Mouse (Mus musculus) large intestine, adult 2 months (tissue): ENCODE results near the gene Rnf169. TPM values are rescaled to one million over a fixed set of nuclear protein-coding genes. Genes with fewer than 3 reads are reported as not detected.
"Not testable (repeated sequence)": the region's sequence is repeated elsewhere in the genome, so short reads cannot be mapped to it uniquely, and the experiment has no call there.

Experiments
- DNase-seq: peaks from one replicate; pipeline ENCODE4 v3.0.0-alpha.2; 2012; ENCODE audit warnings: low read depth, low spot score
- WGBS: fragments of 180-500 bp; shearing (Covaris S2); methylation state at CpG from one replicate; pipeline ENCODE4 v1.1.7; 2018; 5-methylcytosine and 5-hydroxymethylcytosine counted together
- polyA plus RNA-seq: library from polyadenylated mRNA; depleted of rRNA; stranded (reverse); fragments of >200 nt; gene quantifications from 2 replicates; pipeline ENCODE4 v1.2.3, GENCODE M21; 2012

Gene Rnf169
- polyA plus RNA-seq, 1 experiment, result 2.7 TPM

DNA sequence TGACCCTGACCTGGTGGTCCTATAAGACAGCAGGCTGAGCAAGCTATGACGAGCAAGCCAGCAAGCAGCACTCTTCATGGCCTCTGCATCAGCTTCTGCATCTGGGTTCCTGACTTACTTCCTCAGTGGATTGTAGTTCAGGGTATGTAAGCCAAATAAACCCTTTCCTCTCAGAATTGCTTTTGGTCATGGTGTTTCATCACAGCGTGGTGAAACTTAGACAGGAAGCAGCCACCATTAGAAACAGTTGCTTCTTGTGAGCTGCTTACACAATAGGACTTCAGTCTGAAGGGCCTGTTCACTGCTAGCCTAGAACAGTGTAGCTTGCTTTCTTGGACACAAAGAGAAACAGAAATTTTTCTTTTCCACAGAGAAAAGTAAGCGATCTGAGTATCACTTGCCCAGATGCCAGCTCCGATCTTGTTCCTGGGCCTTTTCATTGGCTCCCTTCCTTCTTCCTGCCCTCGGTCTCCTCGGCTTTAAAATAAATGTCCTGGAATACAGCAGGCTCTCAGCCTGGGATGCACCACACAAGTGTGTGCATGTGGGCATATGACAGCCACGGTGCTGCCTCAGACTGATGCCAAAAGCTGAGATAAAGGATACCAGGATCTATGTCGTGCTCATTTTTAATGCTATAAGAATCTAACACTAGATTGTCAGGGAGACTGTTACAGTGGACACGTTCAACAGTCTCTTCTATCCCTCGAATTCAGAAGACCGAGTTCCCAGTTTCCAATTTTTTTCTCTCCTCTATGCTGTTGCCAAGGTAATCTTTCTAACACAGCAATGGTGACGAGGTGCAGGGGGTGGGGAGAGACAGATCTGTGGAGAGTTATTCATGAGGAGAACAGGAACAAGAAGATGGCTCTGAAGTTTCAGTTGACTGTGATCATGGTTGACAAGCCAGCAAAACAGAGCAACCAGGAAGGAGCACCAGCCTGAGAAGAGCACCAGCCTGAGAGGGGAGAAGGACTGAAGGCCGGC lies 2.3 kb upstream of the Rnf169 start:
- 84% methylated on average over 13 of the region's 13 CpGs for WGBS
- no peak for DNase-seq

DNA sequence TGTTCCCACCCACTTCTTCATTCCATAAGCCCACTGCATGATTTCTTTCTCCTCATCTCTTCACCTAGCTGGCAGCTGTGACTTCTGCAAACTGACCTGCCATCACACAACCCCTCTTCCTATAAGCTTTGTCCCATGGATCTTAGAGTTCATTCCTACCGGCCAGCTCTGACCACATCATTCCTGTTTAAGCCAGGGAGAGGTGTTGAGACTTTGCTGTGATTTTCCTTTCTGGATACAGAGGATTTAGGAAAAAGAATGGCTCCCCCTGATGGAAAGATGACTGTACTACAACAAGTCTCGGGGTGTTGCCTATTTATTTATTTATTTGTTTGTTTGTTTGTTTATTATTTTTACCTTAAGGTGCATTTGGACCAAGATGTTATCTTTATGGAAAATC lies 1.1 kb upstream of the Rnf169 start:
- no peak for DNase-seq
- WGBS, result 7% methylated on average over 2 of the region's 2 CpGs

DNA sequence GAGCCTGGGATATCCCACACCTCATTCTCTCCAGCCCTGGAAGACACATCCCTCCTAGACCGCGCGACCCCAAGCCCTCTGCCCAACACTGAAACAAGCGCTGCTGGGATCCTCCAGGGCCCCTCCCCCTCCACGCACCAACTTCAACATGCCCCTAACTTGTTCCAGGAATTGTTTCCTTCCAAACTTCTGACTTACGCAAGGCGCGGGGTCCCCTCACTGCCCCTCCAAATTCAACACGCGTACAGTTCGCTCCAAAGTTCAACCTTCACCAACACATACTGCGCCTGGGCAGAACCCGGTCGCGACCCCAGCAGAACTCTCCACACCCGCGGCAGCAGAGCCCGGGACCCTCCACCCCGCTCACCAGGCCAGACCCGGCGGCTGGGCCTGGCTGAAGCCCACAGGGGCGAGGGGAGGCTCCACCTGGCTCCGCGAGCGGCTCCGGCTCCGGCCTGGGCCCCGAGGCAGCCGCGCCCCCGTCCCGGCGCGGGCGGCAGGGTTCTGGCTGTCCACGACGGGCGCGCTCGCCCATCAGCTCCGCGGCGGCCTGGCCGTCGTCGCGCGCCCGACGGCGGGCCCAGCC lies 609 bp downstream of the Rnf169 start:
- no peak for DNase-seq
- under 1% methylated on average over 51 of the region's 51 CpGs for WGBS

DNA sequence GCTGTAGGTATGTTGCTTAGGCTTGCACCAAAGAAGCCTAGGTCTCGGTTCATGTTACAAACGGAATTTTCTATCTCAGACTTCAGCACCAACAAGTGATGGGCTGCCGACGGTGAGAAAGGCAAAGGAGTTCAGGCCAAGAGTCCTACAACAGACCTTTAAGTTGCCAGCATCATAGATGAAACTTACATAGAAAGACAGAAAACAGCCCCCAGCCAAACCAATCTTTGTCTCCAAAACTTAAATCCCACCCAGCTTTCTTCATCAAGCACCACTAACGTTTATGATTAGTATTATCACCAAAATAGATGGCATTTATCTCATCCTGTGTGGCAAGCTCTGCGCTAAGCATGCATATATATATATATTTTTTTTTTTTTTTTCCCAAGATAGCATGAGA lies 1.2 kb downstream of the Rnf169 start:
- no peak for DNase-seq
- WGBS, result 14% methylated on average over 6 of the region's 6 CpGs

DNA sequence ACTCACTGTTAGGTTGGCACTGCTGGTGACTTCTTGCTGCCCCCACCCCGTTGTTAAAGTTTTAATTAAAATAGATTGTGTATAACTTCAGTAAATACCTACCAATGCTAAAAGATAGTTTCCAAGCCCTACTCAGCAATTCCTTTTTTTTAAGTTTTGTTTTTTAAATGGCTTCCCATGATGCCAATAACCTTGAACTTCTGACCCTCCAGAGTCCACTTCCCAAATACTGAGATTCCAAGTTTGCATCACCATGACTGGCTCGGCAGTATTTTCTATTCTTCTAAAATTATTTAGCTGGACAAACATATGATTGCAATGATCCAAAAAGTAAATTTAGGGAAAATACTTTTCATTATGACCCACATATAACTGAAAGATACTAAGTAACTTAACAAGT lies 2.2 kb downstream of the Rnf169 start:
- DNase-seq, result no peak
- WGBS, result 65% methylated on average over 2 of the region's 2 CpGs

DNA sequence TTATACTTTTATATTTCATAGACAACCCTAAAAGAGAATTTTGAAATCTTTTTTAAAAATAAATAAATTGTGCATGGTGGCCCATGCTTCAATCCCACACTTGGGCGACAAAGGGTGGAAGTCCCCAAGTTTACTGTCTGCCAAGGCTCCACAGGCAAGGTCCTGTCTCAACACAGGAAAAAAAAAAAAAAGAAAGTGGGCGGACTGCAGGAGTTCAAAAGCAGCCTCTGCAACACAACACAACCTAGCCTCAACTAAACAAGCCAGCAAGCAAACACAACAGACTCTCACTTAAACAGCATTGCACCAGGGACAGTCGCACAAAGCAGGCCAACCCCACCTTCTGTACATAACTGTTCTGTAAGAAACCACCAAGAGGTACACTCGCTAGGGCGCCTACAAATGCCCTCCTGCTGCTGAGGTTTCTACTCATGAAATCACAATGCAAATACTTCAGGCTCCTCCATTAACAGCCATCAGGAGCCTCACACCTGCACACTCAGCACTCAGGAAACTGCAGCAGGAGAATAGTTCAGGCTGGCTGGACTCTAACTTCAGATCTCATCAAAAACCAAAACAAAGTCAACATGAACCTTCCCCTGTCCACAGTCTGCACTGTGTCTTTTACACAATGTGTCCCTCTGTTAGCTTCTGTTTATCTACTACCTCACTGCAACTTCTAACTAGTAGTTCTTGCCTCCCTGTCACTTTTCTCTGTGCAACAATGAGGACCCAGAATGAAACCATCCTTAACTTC lies 4.3 kb downstream of the Rnf169 start:
- 60% methylated on average over 5 of the region's 5 CpGs for whole genome bisulfite sequencing

DNA sequence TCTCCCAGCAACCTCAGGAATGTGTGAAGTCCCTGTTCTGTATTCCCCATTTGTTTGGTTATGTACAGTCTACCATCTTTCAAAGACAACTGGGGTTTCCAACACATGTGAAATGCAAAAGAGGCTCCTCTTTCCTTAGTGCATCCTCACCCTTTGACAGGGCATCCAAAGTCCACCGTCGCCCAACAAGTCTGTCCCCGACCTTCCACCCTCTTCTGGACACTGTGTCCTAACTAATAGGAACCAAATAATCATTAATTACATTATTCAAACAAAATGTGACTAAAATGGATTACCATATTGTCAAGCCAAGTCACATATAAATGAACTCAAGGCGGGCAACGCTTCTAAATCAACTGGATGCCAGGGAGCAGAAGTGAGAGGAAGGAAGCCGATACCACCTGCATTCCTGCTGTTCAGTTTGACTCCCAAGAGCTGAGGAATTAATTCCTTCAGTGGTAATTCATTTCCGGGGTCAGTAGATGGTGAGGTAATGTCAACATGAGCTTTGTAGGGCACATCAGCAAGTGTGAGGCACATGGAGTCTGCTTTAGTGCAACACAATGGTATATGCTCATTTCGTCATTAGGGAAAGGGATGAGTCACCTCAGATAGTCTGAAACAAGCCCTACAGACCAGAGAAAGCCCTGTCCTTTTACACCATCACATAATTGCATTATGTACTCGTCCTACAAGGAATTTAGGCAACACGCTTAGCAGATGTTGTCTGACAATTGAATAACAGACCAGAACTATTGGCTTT lies 5.9 kb downstream of the Rnf169 start:
- WGBS, result 76% methylated on average over 10 of the region's 10 CpGs
- DNase-seq, result no peak

More for the DNA sequence above, 4.3 kb downstream of the Rnf169 start:
- DNase-seq, result no peak

DNA sequence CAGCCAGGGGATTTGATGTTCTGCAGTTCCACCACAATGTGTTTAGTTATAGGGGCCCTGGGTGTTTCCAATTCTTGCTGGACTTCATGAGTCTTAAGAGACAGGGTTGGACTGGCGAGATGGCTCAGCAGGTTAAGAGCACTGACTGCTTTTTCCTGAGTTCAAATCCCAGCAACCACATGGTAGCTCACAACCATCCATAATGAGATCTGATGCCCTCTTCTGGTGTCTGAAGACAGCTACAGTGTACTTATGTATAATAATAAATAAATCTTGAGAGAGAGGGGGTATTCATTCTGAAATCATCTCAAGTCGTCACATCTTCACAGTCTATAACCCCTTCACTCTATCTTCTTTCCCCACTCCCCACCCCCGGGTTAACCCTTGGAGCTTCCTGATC lies 7.3 kb downstream of the Rnf169 start:
- 85% methylated on average over 3 of the region's 3 CpGs for WGBS
- DNase-seq, result not testable (repeated sequence)

DNA sequence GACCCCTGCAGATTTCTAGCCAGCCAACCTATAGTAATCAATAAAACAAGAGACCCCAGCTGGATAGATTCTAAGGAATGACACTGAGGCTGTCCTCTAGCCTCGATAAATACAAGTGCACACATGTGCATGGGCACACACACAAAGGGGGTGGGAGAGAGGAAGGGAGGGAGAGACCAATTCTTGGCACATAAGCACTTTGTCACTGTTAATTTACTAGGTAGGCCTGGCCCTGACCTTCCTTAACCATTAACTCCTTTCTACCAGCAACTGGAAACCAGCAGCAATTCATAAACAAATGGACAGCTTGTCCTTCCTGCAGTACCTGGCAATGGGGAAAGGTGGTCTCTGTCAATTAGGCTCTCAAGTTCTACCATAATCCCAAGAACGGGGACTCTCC lies 8.3 kb downstream of the Rnf169 start:
- WGBS, result 50% methylated on average over 2 of the region's 2 CpGs

DNA sequence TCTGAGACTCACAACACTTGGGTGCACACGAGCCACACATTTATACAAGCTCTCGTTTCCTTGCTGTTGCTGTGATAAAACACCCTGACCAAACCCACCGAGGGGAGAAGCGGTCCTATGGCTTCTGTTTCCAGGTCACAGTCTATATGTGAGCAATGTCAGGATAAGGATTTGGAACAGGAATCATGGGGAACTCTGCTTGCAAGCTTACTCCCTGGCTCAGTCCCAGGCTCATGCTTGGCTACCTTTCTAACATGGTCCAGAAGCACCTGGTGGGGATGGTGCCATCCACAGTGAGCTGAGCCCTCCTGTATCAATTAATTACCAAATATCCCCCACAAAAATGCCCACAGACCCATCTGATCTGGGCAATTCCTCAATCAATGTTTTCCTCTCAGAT lies 11.1 kb downstream of the Rnf169 start:
- DNase-seq, result no peak
- 80% methylated on average over 4 of the region's 4 CpGs for WGBS

More for the DNA sequence above, 8.3 kb downstream of the Rnf169 start:
- no peak for DNase-seq

DNA sequence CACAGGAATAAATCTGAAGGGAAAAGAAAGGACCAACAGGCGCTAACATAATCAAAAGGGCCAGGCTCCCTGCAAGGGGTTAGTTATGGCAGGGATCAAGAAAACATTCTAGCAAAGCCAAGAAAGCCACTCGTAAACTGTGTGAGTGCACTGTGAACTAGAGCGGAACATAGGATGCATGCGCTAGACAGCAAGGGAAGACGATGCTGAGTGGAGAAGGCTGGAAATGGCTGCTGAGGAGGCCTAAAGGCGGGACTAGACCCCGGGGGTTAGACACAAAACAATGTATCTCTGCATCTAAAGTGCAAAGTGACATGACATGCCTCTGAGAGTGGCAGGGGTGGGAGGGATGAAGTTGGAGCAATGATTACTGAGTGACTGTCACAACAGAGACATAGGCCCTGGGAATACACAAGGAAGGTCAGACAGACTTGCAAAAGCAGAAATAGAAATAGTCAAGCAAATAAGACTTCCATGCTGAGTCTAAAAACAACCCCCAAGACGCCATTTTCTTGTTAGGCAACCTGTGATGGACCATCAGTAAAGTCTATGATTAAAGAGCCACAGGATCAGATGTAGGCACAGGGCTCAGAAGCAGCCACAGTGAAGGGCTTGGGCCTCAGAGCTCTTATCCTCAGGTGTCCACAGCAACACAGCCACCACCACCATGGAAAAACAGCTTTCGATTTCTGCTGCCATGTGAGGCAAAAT lies 14.1 kb downstream of the Rnf169 start:
- DNase-seq, result no peak
- WGBS, result 65% methylated on average over 9 of the region's 9 CpGs

DNA sequence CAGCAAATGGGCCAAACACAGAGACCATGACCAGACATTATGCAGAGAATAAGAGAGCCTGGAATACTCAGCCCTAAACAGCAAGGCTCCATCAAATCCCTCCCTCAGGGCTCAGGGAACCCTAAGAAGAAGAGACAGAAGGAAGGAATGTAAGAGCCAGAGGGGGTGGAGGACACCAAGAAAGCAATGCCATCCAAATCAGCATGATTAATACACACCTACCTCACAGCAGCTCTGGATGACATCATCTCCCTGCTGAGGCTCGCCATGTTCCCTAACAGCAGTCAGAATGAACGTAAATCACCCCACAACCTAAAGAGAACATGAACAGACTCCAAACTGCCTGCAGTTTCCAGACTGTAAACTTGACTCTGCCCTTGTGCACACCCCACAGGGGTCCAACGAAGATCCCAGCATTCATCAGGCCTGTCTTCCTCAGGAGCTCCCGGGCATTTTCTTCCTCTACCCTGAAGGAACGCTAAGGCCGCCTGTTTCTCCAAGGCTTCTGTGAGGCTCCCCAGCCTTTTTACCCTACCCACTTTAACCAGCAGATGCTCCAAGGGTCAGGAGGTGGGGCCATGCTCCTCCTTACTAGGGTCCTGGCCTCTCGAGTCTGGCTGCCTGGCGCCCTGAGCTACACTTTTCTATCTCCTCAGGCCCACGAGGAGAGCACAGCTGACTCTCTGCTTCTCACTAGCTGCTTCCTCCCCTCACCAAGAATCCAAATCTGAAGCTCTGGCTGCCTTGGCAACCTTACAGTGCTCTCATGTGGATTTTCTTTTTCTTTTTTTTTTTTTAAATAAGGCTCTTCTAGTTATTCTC lies 15.0 kb downstream of the Rnf169 start:
- DNase-seq, result no peak
- 38% methylated on average over 9 of the region's 9 CpGs for WGBS

DNA sequence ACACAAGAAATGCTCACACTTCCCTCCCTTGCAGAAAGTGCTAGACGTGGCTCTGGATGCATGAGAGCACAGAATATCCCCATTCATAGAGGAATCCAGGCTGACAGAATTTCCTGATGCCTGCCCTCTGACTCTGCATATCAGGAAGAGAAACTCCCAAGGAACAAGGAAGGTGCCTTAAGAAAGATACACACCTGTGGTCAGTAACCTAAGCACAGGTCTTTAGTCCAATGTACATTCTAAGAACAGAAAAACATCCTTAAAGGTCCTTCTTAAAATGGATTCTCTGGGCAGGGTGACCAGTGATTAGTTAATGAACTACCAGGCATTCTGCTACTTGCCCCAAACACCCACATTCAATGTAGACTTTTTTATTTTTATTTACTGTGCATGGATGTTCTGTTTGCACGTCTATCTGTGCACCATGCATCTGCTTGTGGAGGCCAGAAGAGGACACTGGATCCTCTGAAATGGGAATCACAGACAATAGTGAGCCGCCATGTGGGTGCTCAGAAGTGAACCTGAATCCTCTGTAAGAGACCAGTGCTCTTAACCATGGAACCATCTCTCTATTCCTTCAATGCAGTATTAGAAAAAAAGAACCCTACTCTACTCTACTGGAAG lies 16.9 kb downstream of the Rnf169 start:
- DNase-seq, result no peak

DNA sequence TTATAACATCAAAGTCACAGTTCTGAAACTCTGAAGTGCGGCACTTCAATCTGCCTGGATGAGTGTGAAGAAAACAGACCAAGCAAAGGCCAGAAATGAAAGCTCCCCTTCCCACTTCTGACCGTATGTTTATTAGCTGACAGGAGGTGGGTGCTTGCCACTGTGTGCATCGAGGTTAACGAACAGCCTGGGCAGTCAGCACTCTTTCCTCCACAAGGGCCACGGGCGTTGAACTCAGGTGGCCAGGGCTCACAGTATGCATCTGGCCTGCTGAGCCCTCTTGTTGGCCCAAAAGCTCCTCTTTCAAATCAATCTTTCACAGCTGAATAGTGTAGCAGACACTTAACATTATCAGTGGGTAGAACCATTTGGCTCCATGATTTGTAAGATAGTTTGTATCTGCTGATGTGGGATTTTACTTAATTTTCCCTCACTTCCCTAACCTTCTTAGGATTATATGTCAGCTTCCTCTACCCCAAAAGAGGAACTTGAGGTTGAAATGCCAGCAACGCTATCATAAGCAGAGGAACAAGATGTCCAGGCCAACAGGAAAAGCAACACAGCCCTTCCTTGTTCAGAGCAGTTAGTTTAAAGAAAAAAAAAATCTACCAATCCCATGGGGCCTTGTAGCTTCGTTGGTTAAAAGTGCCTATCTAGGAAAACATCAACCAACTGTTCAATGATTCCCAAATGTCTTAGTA lies 17.6 kb downstream of the Rnf169 start:
- no peak for DNase-seq
- WGBS, result 67% methylated on average over 8 of the region's 8 CpGs

More for the DNA sequence above, 16.9 kb downstream of the Rnf169 start:
- 50% methylated on average over 3 of the region's 3 CpGs for WGBS

DNA sequence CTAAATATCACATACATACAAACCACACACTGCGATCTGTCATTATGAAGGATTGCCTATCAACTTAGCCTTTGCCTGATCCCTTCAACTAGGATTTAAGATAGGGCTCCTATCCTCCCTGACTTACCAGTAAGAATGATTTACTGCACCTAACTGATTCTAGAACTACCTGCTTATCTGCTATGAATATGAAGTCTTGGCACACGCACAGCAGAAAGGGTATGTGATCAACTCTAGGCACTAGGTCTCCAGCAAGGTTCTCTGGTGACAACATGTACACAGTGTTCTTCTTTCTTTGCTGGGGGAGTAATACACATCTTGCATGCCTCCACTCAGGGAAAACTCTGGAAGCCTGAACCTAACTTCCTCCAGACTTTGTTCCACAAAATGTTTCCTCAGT lies 18.7 kb downstream of the Rnf169 start:
- 86% methylated on average over 2 of the region's 2 CpGs for WGBS
- no peak for DNase-seq

DNA sequence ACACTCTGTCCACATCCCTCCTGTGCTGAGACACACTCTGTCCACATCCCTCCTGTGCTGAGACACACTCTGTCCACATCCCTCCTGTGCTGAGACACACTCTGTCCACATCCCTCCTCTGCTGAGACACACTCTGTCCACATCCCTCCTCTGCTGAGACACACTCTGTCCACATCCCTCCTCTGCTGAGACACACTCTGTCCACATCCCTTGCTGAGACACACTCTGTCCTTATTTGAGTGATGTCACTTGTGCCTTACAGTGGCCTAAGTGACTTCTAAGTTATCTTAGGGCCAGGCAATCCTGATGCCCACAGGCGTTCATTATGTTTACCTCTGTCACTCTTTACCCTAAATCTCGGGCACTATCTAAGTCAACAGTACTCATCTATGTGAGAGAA lies 19.7 kb downstream of the Rnf169 start:
- not testable (repeated sequence) for DNase-seq
- 60% methylated on average over 2 of the region's 2 CpGs for WGBS
